Mouse (Mus musculus) spleen, embryonic (tissue): Measurements from ENCODE around the gene Arhgap44.

Source experiments
- CTCF ChIA-PET: fragments of 350-600 bp; sonication (Branson Sonifier 250); formaldehyde crosslinking; loops from one replicate; lab custom pipeline; 2022; lab: Charles Lee

Gene Arhgap44

GRCm38 (mm10) chr11:65162767-65163120 is at the start of gene Arhgap44:
TSS of gene Arhgap44 (minus strand) at chr11:65162961.
- CTCF ChIA-PET: no interaction called here

- CTCF ChIA-PET: interaction anchor here (0.6 kb wide), 1 partner anchor 132 kb away, joined by 3 read pairs; no protein-coding TSS in a partner anchor
Observed at GRCm38 (mm10) chr11:65211701-65212100, 48.9 kb upstream of the Arhgap44 start.

GRCm38 (mm10) chr11:65209441-65209840 is 46.7 kb upstream of the Arhgap44 start:
- CTCF ChIA-PET: no interaction called here

DNA sequence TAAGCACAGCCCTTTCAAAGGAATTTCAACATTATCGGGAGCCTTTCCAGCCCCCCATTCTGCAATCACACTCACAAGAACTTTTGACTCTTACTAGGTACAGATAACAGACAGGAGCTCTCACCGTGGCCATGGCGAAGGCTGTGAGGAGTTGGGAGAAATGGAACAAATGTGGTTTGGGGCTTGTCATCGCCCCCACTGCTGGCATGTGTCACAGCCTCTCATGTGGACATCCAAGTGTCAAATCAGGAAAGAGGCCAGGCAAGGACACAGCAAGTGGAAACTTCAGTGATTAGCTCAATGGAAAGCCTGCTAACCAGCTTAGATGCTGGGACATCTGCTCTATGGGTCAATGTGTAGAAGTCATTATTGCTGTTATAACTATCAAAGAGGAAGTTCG is 42.5 kb upstream of the Arhgap44 start:
- CTCF ChIA-PET: no interaction called here

- CTCF ChIA-PET: no interaction called here
Observed at GRCm38 (mm10) chr11:65204651-65205050, 41.9 kb upstream of the Arhgap44 start.

DNA sequence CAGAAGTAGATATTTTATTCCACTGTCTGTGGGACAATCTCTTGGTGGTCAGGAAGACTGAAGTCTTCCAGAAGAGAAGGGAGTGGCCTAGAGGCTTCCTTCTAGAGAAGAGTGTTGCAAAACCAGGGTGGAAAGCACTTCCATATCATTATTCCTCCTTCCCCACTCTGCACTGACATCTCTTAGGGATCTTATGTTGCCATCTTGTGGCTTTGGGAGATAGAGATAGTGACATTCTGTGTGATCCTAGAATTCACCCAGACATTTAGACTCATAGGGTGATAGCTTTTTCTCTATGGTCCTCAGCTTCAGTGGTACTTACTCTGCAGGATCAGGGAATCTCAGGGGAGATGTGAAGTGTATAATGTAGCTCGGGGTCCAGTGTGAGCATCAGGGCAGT is 40.3 kb upstream of the Arhgap44 start:
- CTCF ChIA-PET: no interaction called here

DNA sequence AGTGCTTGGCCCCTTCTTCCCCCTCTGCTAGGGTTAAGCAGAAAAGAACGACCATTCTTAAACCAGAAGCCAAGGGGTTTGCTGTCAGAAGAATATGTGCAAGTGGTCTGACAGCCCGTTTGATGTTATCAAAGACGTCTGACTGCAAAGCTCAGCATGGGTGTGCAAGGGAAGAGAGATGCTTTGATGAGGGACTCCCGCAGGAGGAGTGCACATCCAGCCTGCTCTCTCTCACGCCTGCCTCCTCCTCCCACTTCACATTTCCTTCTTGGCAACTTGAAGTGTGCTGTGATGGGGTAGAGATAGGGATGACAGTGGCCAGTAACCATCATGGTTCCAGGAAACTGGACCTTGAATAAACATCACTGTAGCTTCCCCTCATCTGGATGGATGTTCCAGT is 39.5 kb upstream of the Arhgap44 start:
- CTCF ChIA-PET: no interaction called here

GRCm38 (mm10) chr11:65198026-65198425 is 35.3 kb upstream of the Arhgap44 start:
- CTCF ChIA-PET: no interaction called here

GRCm38 (mm10) chr11:65197280-65197679 is 34.5 kb upstream of the Arhgap44 start:
- CTCF ChIA-PET: no interaction called here

- CTCF ChIA-PET: no interaction called here
Observed at GRCm38 (mm10) chr11:65186974-65187373, 24.2 kb upstream of the Arhgap44 start.

- CTCF ChIA-PET: no interaction called here
Observed at GRCm38 (mm10) chr11:65185114-65185513, 22.4 kb upstream of the Arhgap44 start.

DNA sequence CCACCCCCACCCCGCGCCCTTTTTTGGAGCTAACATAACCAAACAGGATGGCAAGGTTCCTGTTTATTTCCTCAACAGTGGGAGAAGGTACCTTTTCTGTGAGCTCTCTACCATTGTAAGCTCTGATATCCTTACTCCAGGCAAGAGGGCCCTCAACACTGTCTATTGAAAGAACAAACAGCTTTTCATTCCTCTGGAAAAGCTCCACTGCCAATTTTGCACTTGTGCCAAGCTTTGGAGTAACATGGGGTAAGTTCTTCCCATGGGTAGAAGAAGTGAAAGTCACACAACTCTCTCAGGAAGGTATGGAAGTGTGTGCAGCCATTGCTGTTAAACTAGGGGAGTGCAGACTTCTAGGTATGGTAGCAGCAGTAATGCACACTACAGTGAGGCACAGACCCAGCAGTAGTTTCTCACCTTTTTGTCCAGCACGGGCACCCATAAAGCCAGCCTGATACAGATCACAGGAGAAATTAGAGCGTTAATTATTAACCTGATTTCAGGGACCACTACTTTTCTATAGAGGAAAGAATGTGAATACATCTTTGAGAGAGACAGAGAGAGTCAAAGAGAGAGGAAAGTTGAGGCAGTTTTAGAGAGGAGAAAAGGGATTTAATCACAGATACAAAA is 7.5 kb upstream of the Arhgap44 start:
- CTCF ChIA-PET: no interaction called here

DNA sequence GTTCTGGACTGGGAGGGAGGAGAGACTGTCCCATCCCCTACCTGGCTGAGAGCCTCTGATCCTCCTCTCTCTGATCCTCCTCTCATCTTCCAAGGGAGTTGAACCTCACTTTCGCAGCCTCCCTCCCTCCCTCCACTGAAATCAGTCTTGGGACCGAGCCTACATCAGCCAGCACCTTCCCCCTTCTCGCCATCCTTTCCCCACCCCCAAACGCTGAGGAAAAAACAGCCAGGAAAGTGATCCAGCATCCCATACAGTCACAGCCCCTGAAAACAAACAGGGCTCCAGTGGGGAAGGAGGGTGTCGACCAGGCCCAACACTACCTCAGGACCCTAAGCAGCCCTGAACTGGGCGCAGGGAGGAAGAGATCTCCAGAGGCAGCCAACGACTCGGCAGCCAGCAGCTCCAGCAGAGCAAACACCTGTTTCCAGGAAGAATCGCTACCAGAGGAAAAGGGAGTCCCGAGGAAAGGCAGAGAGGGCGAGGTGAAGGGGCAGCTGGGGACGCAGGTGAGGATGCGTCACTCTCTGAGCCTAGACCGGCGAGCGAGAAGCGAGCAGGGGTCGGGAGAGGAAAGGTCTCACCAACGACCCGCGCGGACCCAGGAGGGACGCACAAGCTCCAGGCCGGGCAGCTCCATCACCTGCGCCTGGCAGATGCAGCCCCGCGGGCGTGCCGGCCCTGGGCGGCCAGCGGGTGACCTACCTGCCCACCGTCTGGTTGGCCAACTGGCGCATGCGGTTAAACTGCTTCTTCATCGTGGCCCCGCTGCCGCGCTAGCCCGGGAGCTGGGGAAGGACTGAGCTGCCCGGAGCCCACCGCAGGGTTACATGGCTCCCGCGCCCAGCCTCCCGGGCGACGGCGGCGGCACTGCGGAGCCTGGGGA is 637 bp downstream of the Arhgap44 start:
- CTCF ChIA-PET: no interaction called here

DNA sequence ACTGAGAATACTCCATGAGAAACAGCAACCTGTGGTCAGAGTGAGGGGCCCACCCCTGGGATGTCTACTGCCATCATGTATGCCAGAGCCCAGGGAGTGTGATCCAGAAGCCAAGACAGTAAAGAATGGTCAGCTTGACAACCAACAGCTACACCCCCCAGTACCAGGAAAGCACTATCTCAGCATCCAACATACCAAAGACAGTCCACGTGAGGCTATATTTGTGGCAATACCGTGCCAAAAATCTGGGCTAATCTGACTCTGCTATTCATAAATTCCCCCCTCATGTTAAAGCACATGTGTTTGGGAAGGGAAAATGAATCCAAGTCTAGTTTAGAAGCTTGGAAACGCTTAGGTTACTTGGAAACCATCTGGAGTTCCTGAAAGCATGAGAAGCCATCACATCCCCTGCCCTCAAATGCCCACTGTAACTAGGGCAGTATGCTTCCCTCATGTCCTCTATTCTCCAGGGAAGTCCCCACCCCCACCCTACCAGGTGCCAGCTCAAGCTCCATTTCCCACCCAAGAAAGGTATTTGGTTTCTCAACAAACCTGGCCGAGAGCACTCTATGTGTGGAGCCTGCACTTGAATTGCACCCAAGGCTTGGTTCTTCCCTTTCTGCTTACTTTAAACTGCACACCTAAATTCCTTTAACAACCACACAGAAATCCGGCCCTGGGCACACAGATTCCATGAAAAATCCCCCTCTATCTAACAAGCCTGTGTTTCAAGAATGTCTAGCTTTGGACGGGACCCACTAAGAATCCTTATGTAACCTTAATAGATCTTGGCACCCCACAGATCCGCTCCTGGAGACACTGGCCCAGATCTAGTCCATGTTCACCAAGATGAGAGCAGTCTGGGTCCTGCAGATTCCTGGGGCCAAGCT is 1.5 kb downstream of the Arhgap44 start:
- CTCF ChIA-PET: no interaction called here

GRCm38 (mm10) chr11:65159791-65160190 is 3.0 kb downstream of the Arhgap44 start, which contains the start of gene 1700086D15Rik:
TSS of gene 1700086D15Rik (minus strand) at chr11:65159891.
- CTCF ChIA-PET: no interaction called here

DNA sequence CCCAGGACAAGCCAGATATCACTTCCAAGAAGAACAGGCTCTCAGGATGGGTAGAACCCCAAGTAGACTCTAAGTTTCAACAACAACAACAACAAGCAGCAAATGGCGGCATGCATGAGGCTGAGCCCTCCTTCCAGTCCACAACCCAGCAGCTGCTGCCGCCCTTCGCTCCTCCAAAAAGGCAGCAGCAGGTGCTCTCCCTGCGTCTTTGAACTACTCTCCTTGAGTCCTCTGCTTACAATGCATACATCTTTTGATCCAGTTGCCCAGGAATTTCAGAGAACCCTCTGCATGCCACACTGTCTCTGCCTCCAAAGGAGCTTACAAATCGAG is 4.1 kb downstream of the Arhgap44 start:
- CTCF ChIA-PET: no interaction called here

- CTCF ChIA-PET: interaction anchor here (0.7 kb wide), 1 partner anchor 213 kb away, joined by 7 read pairs; no protein-coding TSS in a partner anchor
Observed at GRCm38 (mm10) chr11:65157966-65158657, 4.6 kb downstream of the Arhgap44 start.

DNA sequence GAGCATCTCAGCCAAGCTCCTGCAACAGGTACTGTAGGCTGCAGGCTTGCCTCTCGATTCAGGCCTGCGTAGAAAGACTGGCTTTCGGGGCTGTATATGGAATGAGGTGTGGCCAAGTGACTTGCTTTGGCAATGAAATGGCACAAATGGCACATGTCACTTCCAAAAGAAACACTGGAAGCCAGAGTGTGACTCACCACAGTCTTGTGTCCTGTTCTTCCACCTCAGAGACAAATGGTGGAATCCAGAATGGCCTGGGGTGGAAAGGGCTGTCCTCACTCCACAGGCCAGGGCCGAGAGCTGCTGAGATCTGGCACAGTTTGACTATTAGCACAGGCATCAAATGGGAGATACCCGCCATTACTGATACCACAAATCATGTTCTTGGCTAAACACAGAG is 9.8 kb downstream of the Arhgap44 start:
- CTCF ChIA-PET: no interaction called here

- CTCF ChIA-PET: no interaction called here
Observed at GRCm38 (mm10) chr11:65148441-65148840, 14.3 kb downstream of the Arhgap44 start.

DNA sequence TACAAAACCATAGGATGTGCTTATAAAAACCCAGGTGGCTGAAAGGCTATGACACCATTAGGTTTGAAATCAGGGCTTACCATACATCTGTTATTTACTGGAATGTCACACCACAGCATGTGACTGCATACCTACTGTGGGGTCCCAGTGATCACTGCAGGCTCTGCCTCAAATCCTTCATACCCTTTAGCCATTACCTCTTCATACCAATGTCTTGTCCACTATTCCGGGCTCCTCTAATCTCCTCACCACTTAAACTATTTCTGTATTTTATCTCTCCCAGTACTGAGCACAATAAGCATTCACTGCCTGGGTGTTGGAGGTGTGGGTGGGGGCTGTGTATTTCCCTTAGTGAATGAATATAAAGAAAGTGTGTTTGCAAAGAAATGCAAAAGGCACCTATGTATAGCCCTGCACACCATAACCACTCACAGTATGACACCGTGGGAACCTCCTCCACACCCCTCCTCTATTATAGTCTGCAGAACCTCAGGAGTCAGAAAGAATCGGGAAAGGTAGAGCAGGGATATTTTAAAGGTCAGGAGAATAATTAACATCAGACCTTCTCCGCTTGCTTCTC is 19.8 kb downstream of the Arhgap44 start:
- CTCF ChIA-PET: no interaction called here

GRCm38 (mm10) chr11:65139030-65139429 is 23.7 kb downstream of the Arhgap44 start:
- CTCF ChIA-PET: no interaction called here
